Mouse (Mus musculus) forebrain, embryonic 16.5 days (tissue): ENCODE measurements around the gene Trim50. TPM values are rescaled to one million over a fixed set of nuclear protein-coding genes. Genes with fewer than 3 reads are reported as not detected.

Experiments used
- ATAC-seq: fragments of 200-750 bp; cut with Nextera tagmentation; 2 replicates; pipeline ENCODE4 v1.8.0; 2017; ENCODE audit warnings: mild to moderate bottlenecking, moderate library complexity
- H3K27ac ChIP-seq: fragments of 300-500 bp; sonication (generic); 2 replicates; pipeline ENCODE4 v1.5.1; 2014; ENCODE audit warnings: low read length, control low read depth
- H3K27me3 ChIP-seq: fragments of 300-500 bp; sonication (generic); replicated peaks from 2 replicates; pipeline ENCODE4 v1.6.1; 2014; ENCODE audit warnings: low read length; ENCODE audit not compliant: control insufficient read depth, insufficient read depth
- H3K36me3 ChIP-seq: fragments of 300-500 bp; sonication (generic); 2 replicates; pipeline ENCODE4 v1.6.1; 2014; ENCODE audit not compliant: control insufficient read depth, insufficient read depth
- H3K4me1 ChIP-seq: fragments of 300-500 bp; sonication (generic); replicated peaks from 2 replicates; pipeline ENCODE4 v1.6.1; 2014; ENCODE audit warnings: low read length; ENCODE audit not compliant: control insufficient read depth, insufficient read depth
- H3K4me2 ChIP-seq: fragments of 300-500 bp; sonication (generic); 2 replicates; pipeline ENCODE4 v1.6.1; 2014; ENCODE audit warnings: mild to moderate bottlenecking, low read length, control low read depth
- H3K4me3 ChIP-seq: fragments of 300-500 bp; sonication (generic); replicated peaks from 2 replicates; pipeline ENCODE4 v1.5.1; 2014; ENCODE audit warnings: mild to moderate bottlenecking, low read length, control low read depth
- H3K9ac ChIP-seq: fragments of 300-500 bp; sonication (generic); replicated peaks from 2 replicates; pipeline ENCODE4 v1.6.1; 2014; ENCODE audit warnings: low read depth, low read length, control low read depth
- H3K9me3 ChIP-seq: fragments of 300-500 bp; sonication (generic); 2 replicates; pipeline ENCODE4 v1.6.1; 2016; ENCODE audit warnings: low read length; ENCODE audit not compliant: control insufficient read depth
- WGBS: fragments of 180-500 bp; shearing (Covaris S2); extraction: QIAGEN DNeasy Blood & Tissue Kit; methylation state at CpG from one replicate; pipeline ENCODE4 v1.1.7; 2014; 5-methylcytosine and 5-hydroxymethylcytosine counted together
- microRNA-seq: library from miRNA; unstranded; fragments of <30 nt; microRNA quantifications from one replicate; pipeline ENCODE4, GENCODE M21; 2017
- polyA plus RNA-seq: library from polyadenylated mRNA; unstranded; fragments of >200 nt; fragmentation: Nextera tagmentation; extraction: Ambion mirVana; gene quantifications from 2 replicates; pipeline ENCODE4 v1.2.1, GENCODE M21; 2015

Gene Trim50
- polyA plus RNA-seq, 1 experiment from 2014 or later, result not detected

GRCm38 (mm10) chr5:135400244-135400643, 47.1 kb downstream of the Trim50 start:
- Histone ChIP-seq H3K27me3 (no peaks in the 10 kb centered on the region; the same call in 1 of the 2 replicates), H3K4me2 (no peak overlapping the region), H3K9ac (no peak overlapping the region), H3K4me3 (no peak overlapping the region), H3K36me3 (no peaks in the 10 kb centered on the region), H3K9me3 (no peaks in the 10 kb centered on the region), H3K4me1 (peaks cover 3% of the 10 kb centered on the region; the same call in 1 of the 2 replicates), H3K27ac (no peak overlapping the region)
- ATAC-seq, result peak; percentile 63; the same call in 1 of the 2 replicates
- 8% methylated on average over 2 of the region's 2 CpGs for WGBS

- Histone ChIP-seq H3K9ac (0 out of 2 replicates have a peak overlapping the region, but pooled peaks have one; percentile 29), H3K36me3 (no peaks in the 10 kb centered on the region), H3K9me3 (no peaks in the 10 kb centered on the region), H3K4me1 (peaks cover 3% of the 10 kb centered on the region; the same call in 1 of the 2 replicates), H3K4me3 (0 out of 2 replicates have a peak overlapping the region, but pooled peaks have one; percentile 15), H3K27ac (no peak overlapping the region), H3K27me3 (no peaks in the 10 kb centered on the region), H3K4me2 (peak overlapping the region; percentile 35)
- peak; percentile 88 for ATAC-seq
- 29% methylated on average over 20 of the region's 20 CpGs for WGBS
These were observed 51.5 kb downstream of the Trim50 start for GRCm38 (mm10) chr5:135404623-135405022.

- Histone ChIP-seq H3K27me3 (no peaks in the 10 kb centered on the region), H3K4me3 (no peak overlapping the region), H3K4me1 (peaks cover 3% of the 10 kb centered on the region; the same call in 1 of the 2 replicates), H3K9me3 (no peaks in the 10 kb centered on the region), H3K4me2 (no peak overlapping the region), H3K36me3 (no peaks in the 10 kb centered on the region), H3K9ac (no peak overlapping the region), H3K27ac (no peak overlapping the region)
- 81% methylated on average over 8 of the region's 9 CpGs for WGBS
- ATAC-seq, result no peak
These were observed 52.3 kb downstream of the Trim50 start for GRCm38 (mm10) chr5:135405437-135405836.

- H3K27me3 ChIP-seq, result no peaks in the 10 kb centered on the region
- 89% methylated on average over 4 of the region's 4 CpGs for WGBS
- no peaks in the 10 kb centered on the region; the same call in 1 of the 2 replicates for H3K36me3 ChIP-seq
- no peak overlapping the region for H3K4me3 ChIP-seq
- H3K9me3 ChIP-seq, result no peaks in the 10 kb centered on the region
- H3K9ac ChIP-seq, result no peak overlapping the region
- peaks cover 3% of the 10 kb centered on the region; the same call in 1 of the 2 replicates for H3K4me1 ChIP-seq
- no peak overlapping the region for H3K27ac ChIP-seq
- H3K4me2 ChIP-seq, result no peak overlapping the region
- no peak for ATAC-seq
These were observed 55.0 kb downstream of the Trim50 start for GRCm38 (mm10) chr5:135408114-135408513.

GRCm38 (mm10) chr5:135410266-135410665, 57.2 kb downstream of the Trim50 start:
- no peak overlapping the region for H3K27ac ChIP-seq
- no peak overlapping the region for H3K9ac ChIP-seq
- no peak for ATAC-seq
- no peak overlapping the region for H3K4me3 ChIP-seq
- no peaks in the 10 kb centered on the region for H3K9me3 ChIP-seq
- no peaks in the 10 kb centered on the region for H3K4me1 ChIP-seq
- H3K27me3 ChIP-seq, result no peaks in the 10 kb centered on the region
- no peak overlapping the region for H3K4me2 ChIP-seq
- no peaks in the 10 kb centered on the region; the same call in 1 of the 2 replicates for H3K36me3 ChIP-seq
- 94% methylated on average over 9 of the region's 9 CpGs for WGBS

Small RNA genes lying within 50 kb of the gene (microRNA-seq; reads per million reads assigned to microRNA genes)
- gene Mir7033, result 2.9 reads per million, percentile 10 among the genes with 10 or more reads in this experiment

Other genes with a start within 250 kb of the Trim50 start
- 19.2 and 22.0 TPM in 2 replicates for gene Tbl2, start 203.6 kb upstream of the Trim50 start, polyA plus RNA-seq
- gene Bcl7b, start 185.0 kb upstream of the Trim50 start, polyA plus RNA-seq, result 49.7 and 53.9 TPM in 2 replicates
- gene Baz1b, start 166.0 kb upstream of the Trim50 start, polyA plus RNA-seq, result 34.4 and 39.4 TPM in 2 replicates
- 11.9 and 12.4 TPM in 2 replicates for gene Fzd9, start 102.1 kb upstream of the Trim50 start, polyA plus RNA-seq
- gene Fkbp6, start 3.3 kb upstream of the Trim50 start, polyA plus RNA-seq, result not detected in 2 replicates
- 38.0 and 41.8 TPM in 2 replicates for gene Nsun5, start 16.7 kb downstream of the Trim50 start, polyA plus RNA-seq
- gene Pom121, start 41.3 kb downstream of the Trim50 start, polyA plus RNA-seq, result 11.4 and 11.7 TPM in 2 replicates
- gene Hip1, start 191.8 kb downstream of the Trim50 start, polyA plus RNA-seq, result 29.1 and 32.5 TPM in 2 replicates
- gene Ccl26, start 210.3 kb downstream of the Trim50 start, polyA plus RNA-seq, result not detected in 2 replicates
- gene Ccl24, start 219.8 kb downstream of the Trim50 start, polyA plus RNA-seq, result 1.4 and 1.5 TPM in 2 replicates